Mouse (Mus musculus) brain, embryonic 14.5 days (tissue): Measurements from ENCODE around the gene Sema4c. TPM values are rescaled to one million over a fixed set of nuclear protein-coding genes. Genes with fewer than 3 reads are reported as not detected.
A peak's percentile ranks its signal among the peaks of the same experiment; 100 is the strongest.
"Not testable (repeated sequence)": the region's sequence is repeated elsewhere in the genome, so short reads cannot be mapped to it uniquely, and the experiment has no call there.

ENCODE experiments used
- DNase-seq: peaks from one replicate; pipeline ENCODE4 v3.0.0-alpha.2; 2011; ENCODE audit warnings: low read depth
- CTCF ChIP-seq: fragments of 200-500 bp; IDR thresholded peaks from 2 replicates; pipeline ENCODE4 v1.5.1; 2012; ENCODE audit warnings: inconsistent platforms, mild to moderate bottlenecking, moderate library complexity, borderline replicate concordance; ENCODE audit not compliant: insufficient read depth, insufficient read length; ENCODE audit errors: extremely low read depth
- POLR2A ChIP-seq: fragments of 200-500 bp; IDR thresholded peaks from 2 replicates; pipeline ENCODE4 v1.6.1; 2012; ENCODE audit warnings: mild to moderate bottlenecking, inconsistent platforms, borderline replicate concordance; ENCODE audit not compliant: poor library complexity, insufficient read depth, insufficient read length, severe bottlenecking; ENCODE audit errors: extremely low read depth
- polyA plus RNA-seq: library from polyadenylated mRNA; depleted of rRNA; stranded (reverse); fragments of >200 nt; gene quantifications from 2 replicates; pipeline ENCODE4 v1.2.3, GENCODE M21; 2012

The Sema4c gene
- polyA plus RNA-seq, 1 experiment, result 66.1 TPM

DNA sequence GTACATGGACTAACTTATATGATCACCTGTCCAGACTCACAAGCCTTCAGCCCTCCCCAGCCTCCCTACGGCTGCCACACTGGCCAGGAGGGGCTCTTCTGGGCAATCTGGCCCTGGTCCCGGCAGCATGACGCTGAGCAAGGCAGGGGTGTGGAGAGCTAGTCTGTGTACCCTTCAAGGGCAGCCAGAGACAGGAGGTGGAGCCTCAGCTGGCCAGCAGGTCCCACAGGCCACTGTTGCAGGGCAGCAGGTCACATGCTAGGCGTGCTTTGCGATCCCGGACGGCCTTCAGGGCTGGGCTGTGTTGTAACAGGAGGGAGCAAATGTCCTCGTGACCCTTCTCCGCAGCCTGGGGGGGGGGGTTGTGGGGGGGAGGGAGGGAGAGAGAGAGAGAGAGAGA is 19.0 kb downstream of the Sema4c start, which contains the start of gene Gm42417:
Gm42417 (minus strand) TSS at position 244 of the 400 bp plus-strand sequence.
- no peak for DNase-seq
- TF ChIP-seq CTCF (no peak), POLR2A (no peak)

DNA sequence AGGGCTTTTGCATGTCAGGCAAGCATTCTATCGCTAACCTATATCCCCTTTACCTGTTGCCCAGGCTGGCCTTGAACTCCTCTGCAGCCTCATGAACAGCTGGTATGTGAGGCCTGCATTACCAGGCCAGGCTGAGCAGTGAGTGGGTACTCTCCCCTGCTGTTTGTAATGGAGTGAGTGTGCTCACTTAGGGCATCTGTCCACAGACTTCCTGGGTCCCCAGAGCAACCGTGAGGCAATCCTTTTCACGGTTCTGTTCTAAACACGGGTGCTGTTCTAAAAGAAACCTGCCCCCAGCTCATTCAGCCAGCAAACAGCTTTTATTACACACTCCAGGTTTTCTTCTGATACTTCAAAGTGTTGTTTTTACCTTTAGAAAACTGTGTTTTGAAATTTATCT is 19.4 kb downstream of the Sema4c start:
- no peak for DNase-seq
- TF ChIP-seq CTCF, result no peak
- no peak for TF ChIP-seq POLR2A

DNA sequence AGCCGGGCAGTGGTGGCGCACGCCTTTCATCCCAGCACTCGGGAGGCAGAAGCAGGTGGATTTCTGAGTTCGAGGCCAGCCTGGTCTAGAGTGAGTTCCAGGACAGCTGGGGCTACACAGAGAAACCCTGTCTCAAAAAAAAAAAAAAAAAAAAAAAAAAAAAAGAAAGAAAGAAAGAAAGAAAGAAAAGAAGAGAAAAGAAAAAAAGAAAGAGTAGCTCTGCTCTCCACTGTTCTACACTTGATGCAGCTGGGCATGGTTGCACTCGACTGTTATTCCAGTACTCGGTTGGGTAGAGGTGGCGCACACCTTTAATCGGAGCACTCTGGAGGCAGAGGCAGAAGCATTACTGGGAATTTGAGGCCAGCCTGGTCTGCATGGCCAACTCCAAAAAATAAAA is 21.4 kb downstream of the Sema4c start, which contains the start of gene Ankrd23:
Ankrd23 (minus strand) TSS at position 101 of the 400 bp plus-strand sequence.
- not testable (repeated sequence) for DNase-seq

- TF ChIP-seq CTCF (no peak), POLR2A (no peak)
Measured at GRCm38 (mm10) chr1:36536397-36536728, 21.8 kb downstream of the Sema4c start.

GRCm38 (mm10) chr1:36535477-36536396 is 22.4 kb downstream of the Sema4c start:
- no peak for DNase-seq
- TF ChIP-seq CTCF, result no peak
- no peak for TF ChIP-seq POLR2A

More at GRCm38 (mm10) chr1:36536397-36536728, 21.8 kb downstream of the Sema4c start:
- DNase-seq, result no peak

DNA sequence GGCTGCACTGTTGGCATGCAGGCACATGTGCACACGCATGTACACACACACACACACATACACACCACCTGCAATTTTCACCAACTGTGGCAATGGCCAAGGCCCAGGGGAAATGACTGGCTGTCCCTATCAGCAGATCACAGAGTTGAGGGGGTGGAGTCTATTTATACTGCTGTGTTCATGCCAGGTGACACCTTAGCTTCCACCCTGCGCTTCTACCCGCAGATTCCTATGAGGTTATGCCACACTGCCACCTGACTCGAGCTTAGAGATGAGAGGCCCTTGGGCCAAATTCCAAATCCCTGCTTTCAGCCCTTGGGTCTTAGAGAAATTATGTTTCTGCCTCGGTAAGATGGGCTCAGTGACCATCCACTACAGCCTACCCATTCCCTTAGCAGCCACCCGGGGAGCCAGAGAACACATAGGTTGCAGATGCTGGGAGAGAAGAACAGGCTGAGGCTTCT is 23.5 kb downstream of the Sema4c start:
- DNase-seq, result no peak

DNA sequence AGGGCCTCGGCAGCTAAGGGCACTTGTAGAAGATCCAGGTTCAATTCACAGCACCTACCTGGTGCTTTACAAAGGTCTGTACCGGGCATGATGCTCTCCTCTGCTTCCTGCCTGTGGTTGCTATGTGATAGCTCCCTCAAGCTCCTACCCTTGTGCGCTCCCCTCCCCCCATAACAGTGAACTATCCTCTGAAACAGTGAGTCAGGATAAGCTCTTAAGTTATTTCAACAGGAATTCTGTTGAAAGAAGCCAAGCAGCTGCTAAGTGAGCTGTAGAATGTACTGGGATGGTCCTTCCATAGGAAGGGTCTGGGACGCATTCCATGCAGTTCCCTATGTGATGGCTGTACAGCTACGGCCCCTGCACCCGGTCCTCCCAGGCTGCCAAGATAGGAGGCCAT is 24.6 kb downstream of the Sema4c start:
- TF ChIP-seq CTCF (no peak), POLR2A (no peak)

More for the DNA sequence above, 23.5 kb downstream of the Sema4c start:
- no peak for TF ChIP-seq CTCF

GRCm38 (mm10) chr1:36531461-36531860 is 26.7 kb downstream of the Sema4c start:
- no peak for DNase-seq
- TF ChIP-seq POLR2A (no peak), CTCF (no peak)

More for the DNA sequence above, 24.6 kb downstream of the Sema4c start:
- no peak for DNase-seq

DNA sequence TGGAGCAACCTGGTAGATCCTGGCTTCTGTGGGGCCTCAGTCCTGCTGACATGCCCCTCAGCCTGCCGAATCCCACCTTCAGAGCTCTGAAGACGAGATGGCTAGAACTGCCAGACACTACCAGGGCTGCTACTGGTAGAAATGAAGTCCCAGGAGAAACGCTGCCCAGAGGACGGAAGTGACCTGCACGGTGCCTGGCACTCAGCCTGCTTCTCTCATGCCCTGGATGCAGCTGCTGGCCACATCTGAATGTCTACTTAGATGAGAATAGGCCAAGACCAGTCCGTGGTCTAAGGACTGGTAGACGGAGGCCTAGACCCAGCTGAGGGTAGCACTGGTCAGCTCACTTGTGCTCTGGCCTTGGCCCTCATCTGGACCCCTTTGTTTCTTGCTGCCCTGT is 27.2 kb downstream of the Sema4c start:
- TF ChIP-seq CTCF (no peak), POLR2A (no peak)
- DNase-seq, result no peak

- TF ChIP-seq CTCF (no peak), POLR2A (no peak)
- peak; percentile 54 for DNase-seq
Measured at GRCm38 (mm10) chr1:36530485-36530884, 27.7 kb downstream of the Sema4c start.

DNA sequence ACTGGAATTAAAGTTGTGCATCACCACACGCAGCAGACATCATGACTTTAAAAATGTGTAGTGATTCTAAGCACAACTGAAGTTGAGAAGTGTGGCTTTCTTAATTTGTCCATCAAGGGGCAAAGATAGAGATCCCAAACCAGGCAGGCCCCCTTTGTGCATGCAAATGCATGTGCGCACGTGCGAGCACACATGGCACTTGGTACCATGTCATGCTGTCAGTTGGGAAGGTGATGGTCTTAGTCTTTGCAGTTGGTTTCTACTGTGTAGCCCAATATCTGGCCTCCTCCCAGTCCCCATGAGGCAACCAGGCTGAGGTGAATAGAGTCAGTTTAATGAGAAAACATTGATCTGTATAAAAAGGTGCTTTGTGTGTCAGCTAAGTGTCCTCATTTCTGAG is 28.3 kb downstream of the Sema4c start:
- no peak for TF ChIP-seq POLR2A
- TF ChIP-seq CTCF, result no peak
- DNase-seq, result no peak

GRCm38 (mm10) chr1:36529274-36529673 is 28.9 kb downstream of the Sema4c start:
- DNase-seq, result no peak
- TF ChIP-seq CTCF, result no peak

DNA sequence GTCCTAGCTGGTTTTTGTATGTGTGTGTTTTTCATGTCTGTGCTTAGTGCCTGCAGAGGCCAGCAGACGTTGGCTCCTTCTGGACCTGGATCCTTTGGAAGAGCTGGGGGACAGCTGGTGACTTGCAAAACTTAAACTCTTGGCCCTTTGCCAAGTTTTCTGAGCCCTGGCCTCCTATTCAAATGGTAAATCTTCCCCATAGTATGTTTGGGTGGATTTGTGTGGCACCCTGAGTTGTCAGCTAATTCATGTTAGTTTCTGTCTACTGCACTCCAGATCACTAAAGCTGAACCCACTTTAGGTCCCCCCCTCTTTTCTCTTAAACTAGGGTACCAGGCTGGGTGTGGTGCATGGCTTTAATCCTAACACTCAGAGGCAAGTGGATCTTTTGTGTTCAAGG is 29.8 kb downstream of the Sema4c start:
- TF ChIP-seq POLR2A, result no peak
- no peak for TF ChIP-seq CTCF
- peak; percentile 95 for DNase-seq

DNA sequence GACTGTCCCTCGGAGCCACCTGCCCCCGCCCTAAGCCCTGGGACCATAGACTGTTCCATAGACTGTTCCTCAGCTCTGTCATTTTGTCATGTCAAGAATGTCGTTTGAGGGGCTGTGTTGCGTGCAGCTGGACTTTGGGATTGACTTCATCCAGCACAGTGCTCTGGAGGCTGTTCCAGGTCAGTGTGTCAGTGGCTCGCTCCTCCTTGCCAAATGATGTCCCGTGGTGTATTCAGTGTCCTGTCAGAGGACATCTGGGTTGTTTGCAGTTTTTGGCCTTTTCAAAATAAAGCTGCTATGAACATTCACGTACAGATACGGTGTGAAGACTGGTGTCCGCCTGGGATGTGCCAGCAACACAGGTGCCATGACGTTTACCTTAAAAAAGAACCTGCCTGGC is 31.2 kb downstream of the Sema4c start:
- no peak for DNase-seq
- TF ChIP-seq POLR2A (no peak), CTCF (no peak)
